ENCODE assay signal across 25 mouse cellular contexts in genomic region chr2:20955376-20955775, GRCm38 (mm10). TPM values are rescaled to one million over a fixed set of nuclear protein-coding genes. Genes with fewer than 3 reads are reported as not detected.
A peak's percentile ranks its signal among the peaks of the same experiment; 100 is the strongest.
DNase-seq lines count a peak whose midpoint lies in the region; TF ChIP-seq lines count a peak whose summit lies in the region.
"Had no signal": no experiment of that assay in that cellular context is flagged by ENCODE, and none has a peak within 500 bp of the region (broad histone marks: within the 10 kb centered on the region; RNA-seq: fewer than 3 reads in every experiment).

No protein-coding gene starts in this region.

- no peaks in the 10 kb centered on the region for H3K27me3 ChIP-seq in cerebellum, adult 2 months (ENCODE audit: control insufficient read depth, insufficient read depth, low read length)
- H3K27me3 ChIP-seq: embryonic facial prominence, embryonic 12.5 days; heart, embryonic 15.5 days; hindbrain, embryonic 15.5 days; limb, embryonic 15.5 days had no signal

- no peak for TF ChIP-seq CTCF in cerebellum, adult 2 months (IDR thresholded peaks at IDR 0.05; ENCODE audit: borderline replicate concordance, insufficient read depth, low read depth, low read length)
- no peak for TF ChIP-seq CTCF in layer of hippocampus, adult 2 months (conservative IDR thresholded peaks at IDR 0.05)

- 21% methylated on average over 8 of the region's 8 CpGs for WGBS in cerebellum, adult 2 months

- H3K4me1 ChIP-seq in cerebellum, adult 2 months (ENCODE audit: control insufficient read depth, insufficient read depth, low read length), result peaks cover 25% of the 10 kb centered on the region; the same call in 1 of the 2 replicates
- H3K4me1 ChIP-seq: embryonic facial prominence, embryonic 12.5 days; limb, embryonic 15.5 days had no signal

- peak overlapping the region; percentile 18 for H3K4me3 ChIP-seq in cerebellum, adult 2 months (replicated peaks; ENCODE audit: insufficient read depth, low read depth, low read length)
- H3K4me3 ChIP-seq in layer of hippocampus, adult 2 months, result no peak overlapping the region
- H3K4me3 ChIP-seq: embryonic facial prominence, embryonic 12.5 days; heart, embryonic 15.5 days; hindbrain, embryonic 10.5 days; hindbrain, embryonic 15.5 days; limb, embryonic 10.5 days; limb, embryonic 15.5 days had no signal

- DNase-seq in cerebellum, adult 2 months, result peak; percentile 43 to 59
- no peak for DNase-seq in cerebellum, postnatal 4 days (ENCODE audit: low spot score in 2 of 2)
- peak; percentile 86 for DNase-seq in heart, adult 11 months
- no peak for DNase-seq in heart, adult 8-10 months (ENCODE audit: low spot score)
- DNase-seq in layer of hippocampus, adult 2 months (ENCODE audit: low spot score in 2 of 2), result no peak
- DNase-seq in layer of hippocampus, adult 8-10 months (ENCODE audit: low spot score in 2 of 2), result no peak
- DNase-seq in brain, adult 2 months (ENCODE audit: low read depth, low spot score), result peak; percentile 64
- DNase-seq in gastrocnemius, postnatal 10 days, result no peak
- DNase-seq: adrenal gland, adult 8-10 months; cerebellum, adult 9-10 months; cerebellum, postnatal 36 days; embryo, embryonic 11 days; gastrocnemius, postnatal 36 days; kidney, adult 2 months; kidney, postnatal 4 days; layer of hippocampus, adult 9-11 months; lung, embryonic 14.5 days; lung, postnatal 14 days had no signal

- H3K27ac ChIP-seq in cerebellum, adult 2 months (ENCODE audit: insufficient read depth, low read length), result peak overlapping the region; percentile 84
- peak overlapping the region; percentile 19 for H3K27ac ChIP-seq in layer of hippocampus, adult 2 months
- H3K27ac ChIP-seq: embryonic facial prominence, embryonic 12.5 days; heart, embryonic 15.5 days; hindbrain, embryonic 10.5 days; hindbrain, embryonic 15.5 days; limb, embryonic 10.5 days; limb, embryonic 15.5 days; liver, embryonic 14.5 days had no signal

- TF ChIP-seq POLR2A in cerebellum, adult 2 months (IDR thresholded peaks at IDR 0.05; ENCODE audit: borderline replicate concordance, insufficient read depth, low read length), result no peak

RNA-seq across cellular contexts. Expression of gene Arhgap21, which starts 13.3 kb away (rescaled TPM):
- polyA plus RNA-seq in cerebellum, adult 2 months (2012; rRNA removed), result 213 and 231 TPM in 2 replicates
- 10 to 100 TPM; 77.8 to 86.8 (median 81.9) TPM for total RNA-seq in heart, adult 8-10 months (2022)
- 100 to 1,000 TPM; 358 to 386 TPM for total RNA-seq in layer of hippocampus, adult 2 months (2021)
- total RNA-seq in layer of hippocampus, adult 8-10 months (2022), result 100 to 1,000 TPM; 309 to 366 (median 334) TPM
- 10 to 100 TPM; 35.9 to 56.3 TPM for total RNA-seq in gastrocnemius, postnatal 10 days (2021)

Comparison
In these comparisons a context has a peak if more than half of its experiments do, and no peak if none do; other contexts are left out.
1. DNase-seq: peak in cerebellum, adult 2 months (2 of 2), heart, adult 11 months (single experiment) and brain, adult 2 months (single experiment); none in cerebellum, postnatal 4 days (0 of 2), heart, adult 8-10 months (single experiment), layer of hippocampus, adult 2 months (0 of 2), layer of hippocampus, adult 8-10 months (0 of 2) and gastrocnemius, postnatal 10 days (single experiment).